Mouse (Mus musculus): ENCODE results near the gene Gm44596. TPM values are rescaled to one million over a fixed set of nuclear protein-coding genes. Genes with fewer than 3 reads are reported as not detected.

The Gm44596 gene
- total and polyA plus RNA-seq, 3 experiments: not detected

DNA sequence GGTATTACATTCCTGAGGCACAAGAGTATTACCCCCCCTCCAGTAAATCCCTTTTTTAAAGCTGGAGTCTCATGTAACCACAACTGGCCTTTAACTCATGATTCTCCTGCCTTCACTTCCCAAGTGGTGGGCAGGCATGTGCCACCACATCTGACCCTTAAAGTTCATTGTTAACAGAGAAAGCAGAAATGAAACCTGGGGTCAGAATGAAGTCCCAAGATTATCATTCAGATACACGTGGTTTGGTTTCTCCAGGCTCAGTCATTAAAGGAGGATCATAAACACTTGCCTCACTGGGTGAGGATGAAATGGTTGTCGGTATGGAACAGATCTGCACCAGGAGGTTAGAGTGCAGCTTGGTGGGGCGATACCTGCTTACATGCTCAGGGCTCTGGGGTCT is 6.0 kb downstream of the Gm44596 start:
- peaks cover 0 to 8% of the 10 kb centered on the region in 2 experiments; a peak in 1 of 4 replicates for H3K4me1 ChIP-seq (ENCODE audit: control insufficient read depth in 1 of 2, insufficient read depth in 2 of 2, low read length in 2 of 2)
- no peaks in the 10 kb centered on the region for H3K36me3 ChIP-seq (ENCODE audit: control insufficient read depth in 1 of 2, insufficient read depth in 2 of 2, low read length in 2 of 2)
- TF ChIP-seq SIN3A (IDR thresholded peaks at IDR 0.05; ENCODE audit: low read length) (no peak), KAT2A (conservative IDR thresholded peaks at IDR 0.05; ENCODE audit: low read depth, low read length) (no peak), E2F4 (IDR thresholded peaks at IDR 0.05; ENCODE audit: borderline replicate concordance, low read depth, low read length) (no peak), MAZ (IDR thresholded peaks at IDR 0.05; ENCODE audit: low read depth, low read length) (no peak), ETS1 (IDR thresholded peaks at IDR 0.05; ENCODE audit: low read depth, low read length) (no peak), MXI1 (IDR thresholded peaks at IDR 0.05; ENCODE audit: low read depth, low read length) (no peak)
- no peaks in the 10 kb centered on the region for H3K79me2 ChIP-seq (ENCODE audit: control insufficient read depth, insufficient read depth, low read length, poor library complexity)
- H3K9me3 ChIP-seq (replicated peaks; ENCODE audit: insufficient read depth, low read length): no peaks in the 10 kb centered on the region
- no peak overlapping the region for H3K4me3 ChIP-seq (ENCODE audit: control insufficient read depth in 1 of 2, insufficient read depth in 1 of 2, low read depth in 2 of 2, low read length in 2 of 2)
- no peaks in the 10 kb centered on the region for H3K27me3 ChIP-seq (ENCODE audit: control insufficient read depth in 1 of 2, insufficient read depth in 2 of 2, low read length in 2 of 2)
- no peak overlapping the region for H3K9ac ChIP-seq (ENCODE audit: control insufficient read depth, low read depth, low read length, poor library complexity, severe bottlenecking)
- no peak overlapping the region for H3K27ac ChIP-seq (ENCODE audit: control insufficient read depth, low read depth, low read length)
- no peak for DNase-seq (ENCODE audit: low read depth, low spot score)

DNA sequence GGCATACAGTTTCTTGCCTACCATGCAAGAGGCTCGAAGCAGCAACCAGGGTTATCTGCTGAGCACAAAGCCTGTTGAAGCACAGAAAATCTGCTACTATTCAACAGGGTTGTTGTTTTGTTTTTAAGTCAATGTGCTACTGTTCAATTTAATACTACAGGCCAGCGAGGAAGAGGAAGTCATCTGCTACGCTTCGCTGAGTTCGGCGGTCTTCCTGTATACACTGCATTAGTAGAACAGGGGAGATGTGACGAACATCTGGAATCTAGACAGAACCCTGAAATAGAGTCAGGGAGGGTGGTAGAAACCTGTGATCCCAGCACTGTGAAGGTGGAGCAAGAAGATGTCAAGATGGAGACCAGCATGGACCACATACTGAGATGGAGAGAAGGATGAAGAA is 8.4 kb downstream of the Gm44596 start:
- H3K4me1 ChIP-seq (ENCODE audit: control insufficient read depth in 1 of 2, insufficient read depth in 2 of 2, low read length in 2 of 2): peaks cover 0 to 8% of the 10 kb centered on the region in 2 experiments; a peak in 1 of 4 replicates
- no peaks in the 10 kb centered on the region for H3K36me3 ChIP-seq (ENCODE audit: control insufficient read depth in 1 of 2, insufficient read depth in 2 of 2, low read length in 2 of 2)
- TF ChIP-seq MYC (IDR thresholded peaks at IDR 0.05; ENCODE audit: low read depth, low read length): no peak
- TF ChIP-seq KAT2A (conservative IDR thresholded peaks at IDR 0.05; ENCODE audit: low read depth, low read length): no peak
- TF ChIP-seq ZKSCAN1 (IDR thresholded peaks at IDR 0.05; ENCODE audit: low read depth, low read length): no peak
- no peak for TF ChIP-seq GATA1 (IDR thresholded peaks at IDR 0.05; ENCODE audit: low read depth, low read length)
- no peak for TF ChIP-seq CTCF (IDR thresholded peaks at IDR 0.05 in 2 of 3, conservative IDR thresholded peaks at IDR 0.05 in 1 of 3; ENCODE audit: control insufficient read depth in 1 of 3, insufficient read depth in 1 of 3, low read depth in 2 of 3, low read length in 3 of 3, poor library complexity in 1 of 3, severe bottlenecking in 1 of 3)
- no peak for TF ChIP-seq CHD2 (IDR thresholded peaks at IDR 0.05; ENCODE audit: low read length)
- TF ChIP-seq POLR2AphosphoS5 (IDR thresholded peaks at IDR 0.05; ENCODE audit: borderline replicate concordance, low read depth, low read length): no peak
- TF ChIP-seq TAL1 (IDR thresholded peaks at IDR 0.05; ENCODE audit: low read length): no peak
- TF ChIP-seq POLR2AphosphoS2 (IDR thresholded peaks at IDR 0.05; ENCODE audit: low read length): no peak
- TF ChIP-seq USF2 (IDR thresholded peaks at IDR 0.05; ENCODE audit: borderline replicate concordance in 1 of 2, insufficient read depth in 1 of 2, low read depth in 1 of 2, low read length in 2 of 2): no peak
- no peak for TF ChIP-seq EP300 (IDR thresholded peaks at IDR 0.05; ENCODE audit: low read depth in 1 of 2, low read length in 2 of 2)
- no peak for TF ChIP-seq MAFK (IDR thresholded peaks at IDR 0.05; ENCODE audit: borderline replicate concordance, low read depth, low read length)
- TF ChIP-seq RAD21 (IDR thresholded peaks at IDR 0.05; ENCODE audit: low read depth, low read length): no peak
- no peak for TF ChIP-seq POLR2A (IDR thresholded peaks at IDR 0.05; ENCODE audit: control insufficient read depth in 1 of 2, insufficient read depth in 1 of 2, low read depth in 1 of 2, low read length in 2 of 2, poor library complexity in 1 of 2)
- no peak for TF ChIP-seq RCOR1 (IDR thresholded peaks at IDR 0.05; ENCODE audit: low read depth, low read length)
- no peak for TF ChIP-seq BHLHE40 (IDR thresholded peaks at IDR 0.05; ENCODE audit: borderline replicate concordance, low read depth, low read length)
- TF ChIP-seq MXI1 (IDR thresholded peaks at IDR 0.05; ENCODE audit: low read depth, low read length): no peak
- TF ChIP-seq CHD1 (IDR thresholded peaks at IDR 0.05; ENCODE audit: low read depth, low read length): no peak
- no peak for TF ChIP-seq ZMIZ1 (IDR thresholded peaks at IDR 0.05; ENCODE audit: low read depth, low read length)
- no peak overlapping the region for H3K27ac ChIP-seq (ENCODE audit: control insufficient read depth, low read depth, low read length)
- no peak overlapping the region for H3K4me3 ChIP-seq (ENCODE audit: control insufficient read depth in 1 of 2, insufficient read depth in 1 of 2, low read depth in 2 of 2, low read length in 2 of 2)
- no peaks in the 10 kb centered on the region for H3K79me2 ChIP-seq (ENCODE audit: control insufficient read depth, insufficient read depth, low read length, poor library complexity)
- H3K9ac ChIP-seq (ENCODE audit: control insufficient read depth, low read depth, low read length, poor library complexity, severe bottlenecking): no peak overlapping the region
- H3K27me3 ChIP-seq (ENCODE audit: control insufficient read depth in 1 of 2, insufficient read depth in 2 of 2, low read length in 2 of 2): no peaks in the 10 kb centered on the region
- no peaks in the 10 kb centered on the region for H3K9me3 ChIP-seq (replicated peaks; ENCODE audit: insufficient read depth, low read length)
- peak; percentile 62 for DNase-seq (ENCODE audit: low read depth, low spot score)
